Comparison of ENCODE assay signal across 8 mouse cellular contexts in genomic region chr8:56551361-56551852, GRCm38 (mm10). TPM values are rescaled to one million over a fixed set of nuclear protein-coding genes. Genes with fewer than 3 reads are reported as not detected.
A peak's percentile ranks its signal among the peaks of the same experiment; 100 is the strongest.
DNase-seq lines count a peak whose midpoint lies in the region; ATAC-seq and TF ChIP-seq lines count a peak whose summit lies in the region.

No protein-coding gene starts in this region.

- no peak for TF ChIP-seq CTCF in kidney, adult 2 months (conservative IDR thresholded peaks at IDR 0.05; ENCODE audit: insufficient read depth, insufficient read length, low read depth, low read length)

- no peaks in the 10 kb centered on the region for H3K9me3 ChIP-seq in embryonic facial prominence, embryonic 13.5 days
- no peaks in the 10 kb centered on the region for H3K9me3 ChIP-seq in limb, embryonic 12.5 days
- no peaks in the 10 kb centered on the region for H3K9me3 ChIP-seq in midbrain, embryonic 15.5 days

- WGBS in embryonic facial prominence, embryonic 13.5 days: under 1% methylated on average over 28 of the region's 28 CpGs
- under 1% methylated on average over 28 of the region's 28 CpGs for WGBS in kidney, adult 2 months
- under 1% methylated on average over 28 of the region's 28 CpGs for WGBS in limb, embryonic 12.5 days
- WGBS in midbrain, embryonic 15.5 days: under 1% methylated on average over 28 of the region's 28 CpGs

- no peaks in the 10 kb centered on the region for H3K27me3 ChIP-seq in embryonic facial prominence, embryonic 13.5 days
- H3K27me3 ChIP-seq in kidney, adult 2 months (replicated peaks; ENCODE audit: control insufficient read depth, insufficient read depth, low read length): no peaks in the 10 kb centered on the region
- H3K27me3 ChIP-seq in limb, embryonic 12.5 days: no peaks in the 10 kb centered on the region
- no peaks in the 10 kb centered on the region for H3K27me3 ChIP-seq in midbrain, embryonic 15.5 days (replicated peaks)

- H3K4me2 ChIP-seq in embryonic facial prominence, embryonic 13.5 days: peak overlapping the region; percentile 68
- H3K4me2 ChIP-seq in limb, embryonic 12.5 days: peak overlapping the region; percentile 66
- peak overlapping the region; percentile 63 for H3K4me2 ChIP-seq in midbrain, embryonic 15.5 days

- no peaks in the 10 kb centered on the region for H3K36me3 ChIP-seq in embryonic facial prominence, embryonic 13.5 days
- no peaks in the 10 kb centered on the region for H3K36me3 ChIP-seq in kidney, adult 2 months (ENCODE audit: control insufficient read depth, insufficient read depth, low read length)
- no peaks in the 10 kb centered on the region for H3K36me3 ChIP-seq in limb, embryonic 12.5 days
- no peaks in the 10 kb centered on the region for H3K36me3 ChIP-seq in midbrain, embryonic 15.5 days (replicated peaks)

- peak; percentile 97 for ATAC-seq in embryonic facial prominence, embryonic 13.5 days (ENCODE audit: insufficient number of reproducible peaks, insufficient read depth, low FRiP score, low TSS enrichment, low read depth)
- peak; percentile 94 for ATAC-seq in limb, embryonic 12.5 days (ENCODE audit: insufficient number of reproducible peaks, insufficient read depth, low FRiP score, low TSS enrichment, low read depth)
- ATAC-seq in midbrain, embryonic 15.5 days (replicated peaks): peak; percentile 99

- peak overlapping the region; percentile 89 for H3K9ac ChIP-seq in embryonic facial prominence, embryonic 13.5 days
- H3K9ac ChIP-seq in limb, embryonic 12.5 days (replicated peaks): peak overlapping the region; percentile 61
- H3K9ac ChIP-seq in midbrain, embryonic 15.5 days: peak overlapping the region; percentile 62

- peak overlapping the region; percentile 87 for H3K4me3 ChIP-seq in embryonic facial prominence, embryonic 13.5 days
- H3K4me3 ChIP-seq in kidney, adult 2 months (ENCODE audit: insufficient read depth, low read depth, low read length): peak overlapping the region; percentile 84
- peak overlapping the region; percentile 90 for H3K4me3 ChIP-seq in limb, embryonic 12.5 days (replicated peaks)
- H3K4me3 ChIP-seq in midbrain, embryonic 15.5 days: peak overlapping the region; percentile 89

- TF ChIP-seq POLR2A in kidney, adult 2 months (IDR thresholded peaks at IDR 0.05; ENCODE audit: low read depth, low read length): no peak

- peaks cover 12% of the 10 kb centered on the region for H3K4me1 ChIP-seq in embryonic facial prominence, embryonic 13.5 days
- no peaks in the 10 kb centered on the region for H3K4me1 ChIP-seq in kidney, adult 2 months (ENCODE audit: control insufficient read depth, insufficient read depth, low read length)
- peaks cover 17% of the 10 kb centered on the region for H3K4me1 ChIP-seq in limb, embryonic 12.5 days (replicated peaks)
- peaks cover 19% of the 10 kb centered on the region for H3K4me1 ChIP-seq in midbrain, embryonic 15.5 days

- peak; percentile 98 for DNase-seq in 3T3-L1 (ENCODE audit: low read depth, low spot score)
- peak; percentile 86 for DNase-seq in adrenal gland, postnatal 36 days
- DNase-seq in heart, adult 18-20 months: peak; percentile 95 to 96
- peak; percentile 97 for DNase-seq in kidney, adult 2 months
- DNase-seq in spleen, postnatal 14 days (ENCODE audit: low spot score in 2 of 2): peak; percentile 65 to 73

- H3K27ac ChIP-seq in embryonic facial prominence, embryonic 13.5 days: peak overlapping the region; percentile 89
- peak overlapping the region; percentile 83 for H3K27ac ChIP-seq in kidney, adult 2 months (ENCODE audit: insufficient read depth, low read depth, low read length)
- H3K27ac ChIP-seq in limb, embryonic 12.5 days: peak overlapping the region; percentile 89
- H3K27ac ChIP-seq in midbrain, embryonic 15.5 days: peak overlapping the region; percentile 88

RNA-seq across cellular contexts. Expression of gene Fbxo8, which starts 0.5 kb away (rescaled TPM):
- total RNA-seq in adrenal gland, postnatal 36 days (2021): 10 to 100 TPM; 48.3 to 60.2 TPM
- polyA plus RNA-seq in embryonic facial prominence, embryonic 13.5 days (2015; fragmentation: Nextera tagmentation; extraction: Ambion mirVana): 37.0 and 42.3 TPM in 2 replicates
- 10 to 100 TPM; 58.4 to 60.8 TPM for total RNA-seq in heart, adult 18-20 months (2021)
- polyA plus RNA-seq in kidney, adult 2 months (2012; rRNA removed): 33.7 and 37.4 TPM in 2 replicates
- polyA plus RNA-seq in limb, embryonic 12.5 days (2016; fragmentation: Nextera tagmentation; extraction: Ambion mirVana): 45.1 and 46.0 TPM in 2 replicates
- polyA plus RNA-seq in midbrain, embryonic 15.5 days (2015; fragmentation: Nextera tagmentation; extraction: Ambion mirVana): 39.4 and 40.1 TPM in 2 replicates

RNA-seq across cellular contexts. Expression of gene Cep44, which starts 0.6 kb away (rescaled TPM):
- total RNA-seq in adrenal gland, postnatal 36 days (2021): 10 to 100 TPM; 18.0 to 18.9 TPM
- polyA plus RNA-seq in embryonic facial prominence, embryonic 13.5 days (2015; fragmentation: Nextera tagmentation; extraction: Ambion mirVana): 40.7 and 43.6 TPM in 2 replicates
- total RNA-seq in heart, adult 18-20 months (2021): 1 to 10 TPM; 7.7 to 8.9 TPM
- 5.4 and 6.7 TPM in 2 replicates for polyA plus RNA-seq in kidney, adult 2 months (2012; rRNA removed)
- polyA plus RNA-seq in limb, embryonic 12.5 days (2016; fragmentation: Nextera tagmentation; extraction: Ambion mirVana): 43.6 and 53.7 TPM in 2 replicates
- 26.4 and 26.5 TPM in 2 replicates for polyA plus RNA-seq in midbrain, embryonic 15.5 days (2015; fragmentation: Nextera tagmentation; extraction: Ambion mirVana)

Comparison
In these comparisons a context has a peak if more than half of its experiments do, and no peak if none do; other contexts are left out.
1. Peak in every context shown above with its lines: DNase-seq, ATAC-seq, H3K4me3 ChIP-seq and H3K27ac ChIP-seq.